Mouse (Mus musculus): Measurements from ENCODE around the gene Ncapd2. TPM values are rescaled to one million over a fixed set of nuclear protein-coding genes. Genes with fewer than 3 reads are reported as not detected.

Gene Ncapd2
- total RNA-seq, 1 experiment, result 159 TPM

- Histone ChIP-seq H3K4me1 (ENCODE audit: control insufficient read depth in 2 of 2, insufficient read depth in 2 of 2, low read length in 2 of 2, poor library complexity in 1 of 2) (peaks cover 0 to 18% of the 10 kb centered on the region in 2 experiments; a peak in 2 of 4 replicates), H3K9me3 (ENCODE audit: control insufficient read depth, insufficient read depth, low read depth, low read length) (no peaks in the 10 kb centered on the region), H3K9ac (ENCODE audit: insufficient read depth, low read depth, low read length, poor library complexity, severe bottlenecking) (no peak overlapping the region), H3K27ac (ENCODE audit: insufficient read depth, low read depth, low read length, poor library complexity, severe bottlenecking) (no peak overlapping the region), H3K4me3 (ENCODE audit: insufficient read depth in 1 of 2, low read depth in 1 of 2, low read length in 2 of 2, poor library complexity in 1 of 2, severe bottlenecking in 1 of 2) (no peak overlapping the region), H3K36me3 (ENCODE audit: control insufficient read depth, insufficient read depth, low read length, poor library complexity, severe bottlenecking) (peaks cover 9% of the 10 kb centered on the region; the same call in 1 of the 2 replicates)
- no peak for DNase-seq (ENCODE audit: low read depth, low spot score)
- in situ Hi-C loops (cut with MboI; ENCODE audit: low sequenced_read_pairs in 2 of 2, unreplicated experiment in 2 of 2), result no loop called here
- no peak for TF ChIP-seq MAFK (IDR thresholded peaks at IDR 0.05; ENCODE audit: insufficient read depth, low read depth, low read length)
- TF ChIP-seq CHD2 (IDR thresholded peaks at IDR 0.05; ENCODE audit: low read depth, low read length), result no peak
- TF ChIP-seq HCFC1 (IDR thresholded peaks at IDR 0.05; ENCODE audit: borderline replicate concordance, insufficient read depth, low read length), result no peak
- no peak for TF ChIP-seq ZNF384 (IDR thresholded peaks at IDR 0.05; ENCODE audit: low read depth, low read length)
- no peak for TF ChIP-seq ZC3H11A (IDR thresholded peaks at IDR 0.05; ENCODE audit: borderline replicate concordance, low read depth, low read length)
Observed at GRCm38 (mm10) chr6:125156903-125157614, 34.4 kb downstream of the Ncapd2 start.

GRCm38 (mm10) chr6:125156491-125156890, 35.0 kb downstream of the Ncapd2 start:
- Histone ChIP-seq H3K4me1 (ENCODE audit: control insufficient read depth in 2 of 2, insufficient read depth in 2 of 2, low read length in 2 of 2, poor library complexity in 1 of 2) (peaks cover 0 to 20% of the 10 kb centered on the region in 2 experiments; a peak in 2 of 4 replicates), H3K4me3 (ENCODE audit: insufficient read depth in 1 of 2, low read depth in 1 of 2, low read length in 2 of 2, poor library complexity in 1 of 2, severe bottlenecking in 1 of 2) (no peak overlapping the region), H3K27ac (ENCODE audit: insufficient read depth, low read depth, low read length, poor library complexity, severe bottlenecking) (no peak overlapping the region), H3K36me3 (ENCODE audit: control insufficient read depth, insufficient read depth, low read length, poor library complexity, severe bottlenecking) (peaks cover 9% of the 10 kb centered on the region; the same call in 1 of the 2 replicates), H3K9me3 (ENCODE audit: control insufficient read depth, insufficient read depth, low read depth, low read length) (no peaks in the 10 kb centered on the region), H3K9ac (ENCODE audit: insufficient read depth, low read depth, low read length, poor library complexity, severe bottlenecking) (no peak overlapping the region)
- in situ Hi-C loops (cut with MboI; ENCODE audit: low sequenced_read_pairs in 2 of 2, unreplicated experiment in 2 of 2), result no loop called here
- TF ChIP-seq HCFC1 (IDR thresholded peaks at IDR 0.05; ENCODE audit: borderline replicate concordance, insufficient read depth, low read length), result no peak
- no peak for TF ChIP-seq MAFK (IDR thresholded peaks at IDR 0.05; ENCODE audit: insufficient read depth, low read depth, low read length)
- TF ChIP-seq ZC3H11A (IDR thresholded peaks at IDR 0.05; ENCODE audit: borderline replicate concordance, low read depth, low read length), result no peak
- no peak for TF ChIP-seq ZNF384 (IDR thresholded peaks at IDR 0.05; ENCODE audit: low read depth, low read length)
- no peak for DNase-seq (ENCODE audit: low read depth, low spot score)

DNA sequence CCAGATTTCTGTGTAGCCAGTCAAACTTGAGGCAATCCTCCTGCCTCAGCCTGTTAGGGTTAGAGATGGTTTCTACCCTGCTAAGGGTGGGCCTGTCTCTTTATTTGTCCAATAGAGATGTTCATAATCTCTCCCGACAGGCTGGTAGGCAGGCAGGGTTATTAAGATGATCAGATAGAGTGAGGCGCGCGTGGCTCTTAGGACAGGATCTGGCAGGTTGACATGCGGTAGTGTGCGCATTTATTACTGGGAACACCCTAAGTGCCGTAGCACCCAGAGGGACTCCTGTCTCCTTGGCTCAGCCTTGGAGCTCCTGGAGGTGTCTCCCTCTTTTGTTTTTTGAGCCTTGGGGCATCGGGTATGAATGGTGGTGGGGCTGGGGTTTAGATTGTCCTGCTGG, 36.2 kb downstream of the Ncapd2 start:
- no peak for TF ChIP-seq ZC3H11A (IDR thresholded peaks at IDR 0.05; ENCODE audit: borderline replicate concordance, low read depth, low read length)
- no peak for TF ChIP-seq HCFC1 (IDR thresholded peaks at IDR 0.05; ENCODE audit: borderline replicate concordance, insufficient read depth, low read length)
- TF ChIP-seq ZNF384 (IDR thresholded peaks at IDR 0.05; ENCODE audit: low read depth, low read length), result no peak
- no peak for TF ChIP-seq MAFK (IDR thresholded peaks at IDR 0.05; ENCODE audit: insufficient read depth, low read depth, low read length)
- no peak for TF ChIP-seq CHD2 (IDR thresholded peaks at IDR 0.05; ENCODE audit: low read depth, low read length)
- no peaks in the 10 kb centered on the region for H3K9me3 ChIP-seq (ENCODE audit: control insufficient read depth, insufficient read depth, low read depth, low read length)
- H3K27ac ChIP-seq (ENCODE audit: insufficient read depth, low read depth, low read length, poor library complexity, severe bottlenecking), result no peak overlapping the region
- in situ Hi-C loops (cut with MboI; ENCODE audit: low sequenced_read_pairs in 2 of 2, unreplicated experiment in 2 of 2), result no loop called here
- no peak for DNase-seq (ENCODE audit: low read depth, low spot score)
- H3K4me3 ChIP-seq (ENCODE audit: insufficient read depth in 1 of 2, low read depth in 1 of 2, low read length in 2 of 2, poor library complexity in 1 of 2, severe bottlenecking in 1 of 2), result no peak overlapping the region
- peaks cover 8% of the 10 kb centered on the region; the same call in 1 of the 2 replicates for H3K36me3 ChIP-seq (ENCODE audit: control insufficient read depth, insufficient read depth, low read length, poor library complexity, severe bottlenecking)
- H3K9ac ChIP-seq (ENCODE audit: insufficient read depth, low read depth, low read length, poor library complexity, severe bottlenecking), result no peak overlapping the region
- H3K4me1 ChIP-seq (ENCODE audit: control insufficient read depth in 2 of 2, insufficient read depth in 2 of 2, low read length in 2 of 2, poor library complexity in 1 of 2), result peaks cover 0 to 21% of the 10 kb centered on the region in 2 experiments; a peak in 2 of 4 replicates

GRCm38 (mm10) chr6:125154550-125154949, 37.0 kb downstream of the Ncapd2 start:
- no peaks in the 10 kb centered on the region for H3K9me3 ChIP-seq (ENCODE audit: control insufficient read depth, insufficient read depth, low read depth, low read length)
- in situ Hi-C loops (cut with MboI; ENCODE audit: low sequenced_read_pairs in 2 of 2, unreplicated experiment in 2 of 2), result no loop called here
- no peak overlapping the region for H3K9ac ChIP-seq (ENCODE audit: insufficient read depth, low read depth, low read length, poor library complexity, severe bottlenecking)
- no peak overlapping the region for H3K4me3 ChIP-seq (ENCODE audit: insufficient read depth in 1 of 2, low read depth in 1 of 2, low read length in 2 of 2, poor library complexity in 1 of 2, severe bottlenecking in 1 of 2)
- no peak overlapping the region for H3K27ac ChIP-seq (ENCODE audit: insufficient read depth, low read depth, low read length, poor library complexity, severe bottlenecking)
- no peak for DNase-seq (ENCODE audit: low read depth, low spot score)
- peaks cover 6% of the 10 kb centered on the region; the same call in 1 of the 2 replicates for H3K36me3 ChIP-seq (ENCODE audit: control insufficient read depth, insufficient read depth, low read length, poor library complexity, severe bottlenecking)
- peaks cover 0 to 20% of the 10 kb centered on the region in 2 experiments; a peak in 2 of 4 replicates for H3K4me1 ChIP-seq (ENCODE audit: control insufficient read depth in 2 of 2, insufficient read depth in 2 of 2, low read length in 2 of 2, poor library complexity in 1 of 2)
- no peak for TF ChIP-seq MAFK (IDR thresholded peaks at IDR 0.05; ENCODE audit: insufficient read depth, low read depth, low read length)
- no peak for TF ChIP-seq ZNF384 (IDR thresholded peaks at IDR 0.05; ENCODE audit: low read depth, low read length)

Measured in ES-E14 (cell line).